ENCODE assay signal across 13 mouse cellular contexts in genomic region chr1:76637268-76638009, GRCm38 (mm10).
DNase-seq lines count a peak whose midpoint lies in the region; ATAC-seq lines count a peak whose summit lies in the region.
"Had no signal": no experiment of that assay in that cellular context is flagged by ENCODE, and none has a peak within 500 bp of the region (broad histone marks: within the 10 kb centered on the region; RNA-seq: fewer than 3 reads in every experiment).

No protein-coding gene starts in this region.

- no peaks in the 10 kb centered on the region for H3K9me3 ChIP-seq in neural tube, embryonic 11.5 days (ENCODE audit: control insufficient read depth, low read length)
- no peaks in the 10 kb centered on the region for H3K9me3 ChIP-seq in forebrain, embryonic 14.5 days (replicated peaks; ENCODE audit: control insufficient read depth, low read length)

- no peaks in the 10 kb centered on the region for H3K27me3 ChIP-seq in neural tube, embryonic 11.5 days (ENCODE audit: control insufficient read depth, insufficient read depth, low read length)
- no peaks in the 10 kb centered on the region for H3K27me3 ChIP-seq in forebrain, embryonic 14.5 days (replicated peaks; ENCODE audit: control insufficient read depth, insufficient read depth, low read length)
- H3K27me3 ChIP-seq: CH12.LX had no signal

- DNase-seq in neural tube, embryonic 11.5 days (ENCODE audit: low spot score) = peak; percentile 21
- DNase-seq in neural tube, embryonic 10.5 days (ENCODE audit: extremely low spot score, low spot score) = no peak
- peak; percentile 91 for DNase-seq in forebrain, embryonic 14.5 days (ENCODE audit: low spot score)
- DNase-seq in layer of hippocampus, postnatal 10 days (ENCODE audit: low spot score in 2 of 2) = peak; percentile 15 to 39
- DNase-seq in retina, embryonic 14.5 days (ENCODE audit: low spot score) = peak; percentile 45
- DNase-seq in heart, adult 9 months (ENCODE audit: low spot score in 2 of 2) = no peak
- DNase-seq in lung, postnatal 14 days = no peak
- DNase-seq: cerebellum, adult 2 months; kidney, postnatal 14 days; right cerebral cortex, postnatal 25 days had no signal

- 43% methylated on average over 19 of the region's 19 CpGs for WGBS in neural tube, embryonic 11.5 days
- WGBS in forebrain, embryonic 14.5 days = 7% methylated on average over 19 of the region's 19 CpGs

- peak overlapping the region; percentile 35 for H3K9ac ChIP-seq in neural tube, embryonic 11.5 days (ENCODE audit: low read length)
- H3K9ac ChIP-seq in forebrain, embryonic 14.5 days (ENCODE audit: low read length) = peak overlapping the region; percentile 21; the same call in 1 of the 2 replicates

- no peak for ATAC-seq in neural tube, embryonic 11.5 days (ENCODE audit: insufficient read depth, low FRiP score, low TSS enrichment)
- peak; percentile 91 for ATAC-seq in forebrain, embryonic 14.5 days
- ATAC-seq in CD4-positive, CD25-positive, alpha-beta regulatory T cell, adult 4 months = no peak

- H3K36me3 ChIP-seq in neural tube, embryonic 11.5 days (ENCODE audit: control insufficient read depth, insufficient read depth, low read length) = no peaks in the 10 kb centered on the region
- H3K36me3 ChIP-seq in forebrain, embryonic 14.5 days (ENCODE audit: control insufficient read depth, insufficient read depth, low read length) = no peaks in the 10 kb centered on the region

- H3K4me1 ChIP-seq in neural tube, embryonic 11.5 days (ENCODE audit: control insufficient read depth, insufficient read depth, low read length) = no peaks in the 10 kb centered on the region
- peaks cover 9% of the 10 kb centered on the region; the same call in 1 of the 2 replicates for H3K4me1 ChIP-seq in forebrain, embryonic 14.5 days (ENCODE audit: control insufficient read depth, insufficient read depth, low read length)

- peak overlapping the region; percentile 28 for H3K4me2 ChIP-seq in neural tube, embryonic 11.5 days (ENCODE audit: low read depth)
- peak overlapping the region; percentile 43 for H3K4me2 ChIP-seq in forebrain, embryonic 14.5 days (ENCODE audit: low read length)
- H3K4me2 ChIP-seq: liver, embryonic 11.5 days had no signal

- H3K4me3 ChIP-seq in neural tube, embryonic 11.5 days (ENCODE audit: low read depth, low read length) = peak overlapping the region; percentile 4; the same call in 1 of the 2 replicates
- H3K4me3 ChIP-seq in forebrain, embryonic 14.5 days (ENCODE audit: low read depth, low read length) = peak overlapping the region; percentile 14

- no peak overlapping the region for H3K27ac ChIP-seq in neural tube, embryonic 11.5 days (ENCODE audit: low read depth, low read length)
- peak overlapping the region; percentile 49; the same call in 1 of the 2 replicates for H3K27ac ChIP-seq in forebrain, embryonic 14.5 days (ENCODE audit: low read depth, low read length)

Comparison
In these comparisons a context has a peak if more than half of its experiments do, and no peak if none do; other contexts are left out.
1. DNase-seq: peak in neural tube, embryonic 11.5 days (single experiment), forebrain, embryonic 14.5 days (single experiment), layer of hippocampus, postnatal 10 days (2 of 2) and retina, embryonic 14.5 days (single experiment); none in neural tube, embryonic 10.5 days (single experiment), heart, adult 9 months (0 of 2) and lung, postnatal 14 days (single experiment).